Mouse (Mus musculus): ENCODE results near the gene Rnpepl1.

- no peak for TF ChIP-seq POLR2A (IDR thresholded peaks at IDR 0.05; ENCODE audit: low read depth, low read length)
- no peak for TF ChIP-seq CTCF (IDR thresholded peaks at IDR 0.05; ENCODE audit: extremely low read depth, insufficient read depth, insufficient read length, insufficient replicate concordance)
These were observed 30.5 kb upstream of the Rnpepl1 start for GRCm38 (mm10) chr1:92880101-92880500.
